8 mouse cellular contexts compared by ENCODE assay signal in the genomic region with DNA sequence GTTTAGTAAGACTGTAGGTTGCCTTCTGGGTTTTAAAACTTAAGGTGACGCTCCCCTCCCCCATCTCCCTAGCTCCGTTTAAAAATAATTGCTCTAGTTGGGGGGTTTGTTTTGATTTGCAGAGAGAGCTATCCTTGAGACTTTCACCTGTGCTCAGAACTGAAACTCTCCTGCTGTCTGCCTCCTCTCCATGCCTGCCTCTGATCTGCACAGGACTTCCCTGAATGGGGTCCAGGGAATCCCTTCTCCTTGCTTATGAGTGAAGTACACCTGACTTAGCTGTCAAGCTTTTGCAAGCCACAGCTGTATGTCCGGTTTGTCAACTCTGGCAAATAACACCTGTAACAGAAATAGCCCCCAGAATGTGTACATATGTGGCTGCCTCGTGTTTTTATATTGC. TPM values are rescaled to one million over a fixed set of nuclear protein-coding genes. Genes with fewer than 3 reads are reported as not detected.
DNase-seq lines count a peak whose midpoint lies in the region; ATAC-seq and TF ChIP-seq lines count a peak whose summit lies in the region.

No protein-coding gene starts in this region.

- peak; percentile 27 for ATAC-seq in erythroblast, adult 5-6 weeks (replicated peaks; ENCODE audit: low FRiP score, poor library complexity, severe bottlenecking)
- ATAC-seq in intestine, postnatal 0 days = no peak
- no peak for ATAC-seq in lung, postnatal 0 days
- no peak for ATAC-seq in stomach, postnatal 0 days (ENCODE audit: low FRiP score, low TSS enrichment)

- TF ChIP-seq EP300 in lung, postnatal 0 days (IDR thresholded peaks at IDR 0.05) = no peak
- TF ChIP-seq EP300 in stomach, postnatal 0 days (optimal IDR thresholded peaks at IDR 0.05) = no peak

- 18% methylated on average over 4 of the region's 4 CpGs for WGBS in intestine, postnatal 0 days
- 32% methylated on average over 4 of the region's 4 CpGs for WGBS in lung, postnatal 0 days
- WGBS in stomach, postnatal 0 days = 16% methylated on average over 4 of the region's 4 CpGs

- H3K4me2 ChIP-seq in intestine, postnatal 0 days (replicated peaks; ENCODE audit: low read depth) = peak overlapping the region; percentile 80
- H3K4me2 ChIP-seq in lung, postnatal 0 days (replicated peaks; ENCODE audit: low read depth, low read length) = peak overlapping the region; percentile 92
- peak overlapping the region; percentile 96 for H3K4me2 ChIP-seq in stomach, postnatal 0 days (replicated peaks; ENCODE audit: low read depth)

- peak; percentile 7 to 22 for DNase-seq in lung, adult 18-20 months
- no peak for DNase-seq in lung, postnatal 10 days
- no peak for DNase-seq in lung, postnatal 0 days (ENCODE audit: low spot score)
- peak; percentile 29 for DNase-seq in stomach, postnatal 0 days (ENCODE audit: low spot score)
- DNase-seq in urinary bladder, postnatal 10 days (ENCODE audit: low spot score) = no peak
- DNase-seq in right cerebral cortex, postnatal 36 days (ENCODE audit: low spot score in 2 of 2) = no peak

- H3K9ac ChIP-seq in intestine, postnatal 0 days (ENCODE audit: low read depth, low read length) = peak overlapping the region; percentile 73
- peak overlapping the region; percentile 63 for H3K9ac ChIP-seq in lung, postnatal 0 days (replicated peaks; ENCODE audit: low read depth)
- H3K9ac ChIP-seq in stomach, postnatal 0 days (ENCODE audit: low read length) = peak overlapping the region; percentile 87

- H3K4me1 ChIP-seq in intestine, postnatal 0 days (replicated peaks; ENCODE audit: control insufficient read depth, insufficient read depth, low read length) = no peaks in the 10 kb centered on the region
- no peaks in the 10 kb centered on the region for H3K4me1 ChIP-seq in lung, postnatal 0 days (ENCODE audit: insufficient read depth, low read depth, low read length)
- 0 out of 2 replicates have a peak, but pooled peaks cover 2% of the 10 kb centered on the region for H3K4me1 ChIP-seq in stomach, postnatal 0 days (replicated peaks; ENCODE audit: control insufficient read depth, insufficient read depth)

- H3K27me3 ChIP-seq in intestine, postnatal 0 days (replicated peaks; ENCODE audit: control insufficient read depth, insufficient read depth, low read length) = no peaks in the 10 kb centered on the region
- H3K27me3 ChIP-seq in lung, postnatal 0 days (replicated peaks; ENCODE audit: insufficient read depth, low read length) = no peaks in the 10 kb centered on the region
- H3K27me3 ChIP-seq in stomach, postnatal 0 days (ENCODE audit: control insufficient read depth, insufficient read depth, low read length) = no peaks in the 10 kb centered on the region

- no peaks in the 10 kb centered on the region for H3K9me3 ChIP-seq in intestine, postnatal 0 days (ENCODE audit: control insufficient read depth)
- no peaks in the 10 kb centered on the region for H3K9me3 ChIP-seq in lung, postnatal 0 days (ENCODE audit: low read length)
- H3K9me3 ChIP-seq in stomach, postnatal 0 days (ENCODE audit: control insufficient read depth, low read length) = no peaks in the 10 kb centered on the region

- H3K36me3 ChIP-seq in intestine, postnatal 0 days (ENCODE audit: control insufficient read depth, insufficient read depth) = no peaks in the 10 kb centered on the region
- no peaks in the 10 kb centered on the region for H3K36me3 ChIP-seq in lung, postnatal 0 days (ENCODE audit: insufficient read depth, low read length)
- no peaks in the 10 kb centered on the region for H3K36me3 ChIP-seq in stomach, postnatal 0 days (ENCODE audit: control insufficient read depth, insufficient read depth, low read length)

- peak overlapping the region; percentile 63 for H3K4me3 ChIP-seq in intestine, postnatal 0 days (ENCODE audit: low read depth, low read length)
- H3K4me3 ChIP-seq in lung, postnatal 0 days (ENCODE audit: low read depth, low read length) = peak overlapping the region; percentile 58
- peak overlapping the region; percentile 68 for H3K4me3 ChIP-seq in stomach, postnatal 0 days (ENCODE audit: low read depth, low read length)

- peak overlapping the region; percentile 81 for H3K27ac ChIP-seq in intestine, postnatal 0 days (ENCODE audit: low read depth, low read length)
- H3K27ac ChIP-seq in lung, postnatal 0 days (ENCODE audit: low read length) = peak overlapping the region; percentile 92
- peak overlapping the region; percentile 95 for H3K27ac ChIP-seq in stomach, postnatal 0 days (replicated peaks)

- no peak for TF ChIP-seq CTCF in intestine, postnatal 0 days (IDR thresholded peaks at IDR 0.05; ENCODE audit: low read depth)
- TF ChIP-seq CTCF in lung, postnatal 0 days (IDR thresholded peaks at IDR 0.05) = no peak
- TF ChIP-seq CTCF in stomach, postnatal 0 days (IDR thresholded peaks at IDR 0.05; ENCODE audit: low read depth) = no peak

RNA-seq across cellular contexts. Expression of a gene that starts 1.4 kb away (rescaled TPM):
- total RNA-seq in erythroblast, adult 5-6 weeks (2015; ENCODE audit: low replicate concordance) = 85.5 and 97.2 TPM in 2 replicates
- total RNA-seq in erythroblast, adult 5-6 weeks (2017; ENCODE audit: low replicate concordance) = 38.9 and 45.8 TPM in 2 replicates
- 209 and 216 TPM in 2 replicates for polyA plus RNA-seq in intestine, postnatal 0 days (2015; fragmentation: Nextera tagmentation; extraction: Ambion mirVana)
- polyA plus RNA-seq in lung, postnatal 0 days (2015; fragmentation: Nextera tagmentation; extraction: Ambion mirVana) = 92.6 and 95.3 TPM in 2 replicates
- 65.1 and 67.5 TPM in 2 replicates for polyA plus RNA-seq in stomach, postnatal 0 days (2015; fragmentation: Nextera tagmentation; extraction: Ambion mirVana)

RNA-seq across cellular contexts. Expression of a gene that starts 10.9 kb away (rescaled TPM):
- total RNA-seq in erythroblast, adult 5-6 weeks (2015; ENCODE audit: low replicate concordance) = not detected in 2 replicates
- not detected in 2 replicates for total RNA-seq in erythroblast, adult 5-6 weeks (2017; ENCODE audit: low replicate concordance)
- 27.7 and 29.6 TPM in 2 replicates for polyA plus RNA-seq in intestine, postnatal 0 days (2015; fragmentation: Nextera tagmentation; extraction: Ambion mirVana)
- polyA plus RNA-seq in lung, postnatal 0 days (2015; fragmentation: Nextera tagmentation; extraction: Ambion mirVana) = 8.6 and 12.9 TPM in 2 replicates
- 31.2 and 36.9 TPM in 2 replicates for polyA plus RNA-seq in stomach, postnatal 0 days (2015; fragmentation: Nextera tagmentation; extraction: Ambion mirVana)

Comparison
In these comparisons a context has a peak if more than half of its experiments do, and no peak if none do; other contexts are left out.
1. DNase-seq: peak in lung, adult 18-20 months (2 of 2) and stomach, postnatal 0 days (single experiment); none in lung, postnatal 10 days (single experiment), lung, postnatal 0 days (single experiment), urinary bladder, postnatal 10 days (single experiment) and right cerebral cortex, postnatal 36 days (0 of 2).
2. Peak in every context shown above with its lines, with median percentiles within 50 percentile points of each other: H3K27ac ChIP-seq, H3K4me2 ChIP-seq, H3K4me3 ChIP-seq and H3K9ac ChIP-seq.